Mouse (Mus musculus) heart, postnatal 0 days (tissue): Measurements from ENCODE around the gene Izumo1.
A peak's percentile ranks its signal among the peaks of the same experiment; 100 is the strongest.

ENCODE experiments used
- CTCF ChIP-seq: IDR thresholded peaks from 2 replicates; pipeline ENCODE4 v1.5.1; 2016; ENCODE audit warnings: antibody characterized with exemption, control low read depth, low read depth
- EP300 ChIP-seq: IDR thresholded peaks from 2 replicates; pipeline ENCODE4 v1.6.1; 2016; ENCODE audit warnings: antibody characterized with exemption, low read depth

DNA sequence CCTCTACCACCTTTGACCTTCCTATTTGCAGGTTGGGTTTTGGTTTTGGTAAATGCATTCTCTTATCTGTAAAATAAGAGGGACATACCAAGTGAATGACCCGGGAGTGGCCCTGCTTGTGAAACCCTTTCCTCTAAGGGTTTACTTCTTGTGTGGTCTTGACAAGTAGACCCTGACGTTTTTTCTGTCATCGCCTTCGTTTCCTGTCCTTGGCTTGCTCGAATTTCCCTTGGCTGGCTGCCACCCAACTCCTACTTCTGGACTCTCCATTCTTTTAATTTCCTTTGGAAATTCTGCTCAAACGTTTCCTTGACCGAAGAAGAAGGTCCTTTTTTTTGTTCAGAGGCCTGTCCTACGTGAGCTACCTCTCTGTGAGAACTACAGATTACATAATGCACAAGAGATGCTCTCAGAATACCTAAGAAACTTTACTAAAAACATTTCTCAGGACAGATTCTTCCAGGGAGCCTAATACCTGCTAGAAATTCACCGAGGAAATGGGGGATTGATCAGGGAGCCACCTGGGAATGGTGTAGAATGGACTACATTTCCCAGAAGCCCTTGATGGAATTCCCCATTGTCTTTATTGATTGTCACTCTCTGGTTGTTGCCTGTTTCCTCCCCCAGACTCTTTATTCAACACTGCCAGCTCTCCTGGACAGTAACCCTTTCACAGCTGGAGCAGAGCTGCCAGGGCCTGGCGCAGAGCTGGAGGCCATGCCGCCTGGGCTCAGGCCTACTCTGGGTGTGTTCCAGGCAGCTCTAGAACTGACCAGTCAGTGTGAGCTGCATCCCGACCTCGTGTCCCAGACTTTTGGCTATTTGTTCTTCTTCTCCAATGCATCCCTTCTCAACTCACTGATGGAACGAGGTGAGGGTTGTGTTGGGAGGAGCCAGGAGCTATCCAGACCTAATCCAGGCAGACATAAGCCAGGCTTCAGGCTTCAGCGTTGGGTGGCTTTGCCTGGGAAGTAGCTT, 14.4 kb downstream of the Izumo1 start:
- TF ChIP-seq EP300, result peak; percentile 35; the same call in 1 of the 2 replicates
- TF ChIP-seq CTCF, result no peak
